Mouse (Mus musculus): ENCODE results near the gene Gm2956. TPM values are rescaled to one million over a fixed set of nuclear protein-coding genes. Genes with fewer than 3 reads are reported as not detected.
"Not testable (repeated sequence)": the region's sequence is repeated elsewhere in the genome, so short reads cannot be mapped to it uniquely, and the experiment has no call there.

Gene Gm2956
- polyA plus RNA-seq (2012; rRNA removed) (not detected in 2 replicates), polyA plus RNA-seq (2014; fragmentation: Nextera tagmentation; extraction: Ambion mirVana) (not detected in 2 replicates)

GRCm38 (mm10) chr14:3332087-3332677 is at the start of gene Gm2956:
Gene Gm2956 (plus strand): TSS chr14:3332627.
- not testable (repeated sequence) for H3K4me1 ChIP-seq (ENCODE audit: control insufficient read depth, insufficient read depth, low read length); H3K9me3 ChIP-seq (ENCODE audit: control insufficient read depth, low read length); ATAC-seq (ENCODE audit: low FRiP score, low read depth); DNase-seq (ENCODE audit: low spot score); H3K9ac ChIP-seq (ENCODE audit: low read depth, low read length, severe bottlenecking); H3K36me3 ChIP-seq (ENCODE audit: control insufficient read depth, insufficient read depth, low read length); H3K27me3 ChIP-seq (ENCODE audit: control insufficient read depth, insufficient read depth, low read length); H3K27ac ChIP-seq (replicated peaks; ENCODE audit: low read depth, low read length)
- WGBS: 0% methylated on average over 2 of the region's 37 CpGs
- peak within 1 kb of the TSS; percentile 26 for H3K4me3 ChIP-seq (replicated peaks; ENCODE audit: low read length)
- H3K4me2 ChIP-seq (replicated peaks; ENCODE audit: low read depth, low read length, severe bottlenecking): peak within 1 kb of the TSS; percentile 50

GRCm38 (mm10) chr14:3333406-3333805 is 979 bp downstream of the Gm2956 start:
- H3K9ac ChIP-seq (ENCODE audit: low read depth, low read length, severe bottlenecking); H3K27ac ChIP-seq (replicated peaks; ENCODE audit: low read depth, low read length); ATAC-seq (ENCODE audit: low FRiP score, low read depth); H3K4me2 ChIP-seq (replicated peaks; ENCODE audit: low read depth, low read length, severe bottlenecking); H3K36me3 ChIP-seq (ENCODE audit: control insufficient read depth, insufficient read depth, low read length); H3K27me3 ChIP-seq (ENCODE audit: control insufficient read depth, insufficient read depth, low read length); H3K4me3 ChIP-seq (replicated peaks; ENCODE audit: low read length); H3K9me3 ChIP-seq (ENCODE audit: control insufficient read depth, low read length); H3K4me1 ChIP-seq (ENCODE audit: control insufficient read depth, insufficient read depth, low read length): not testable (repeated sequence)
- DNase-seq (ENCODE audit: low spot score): peak; percentile 2
- 0% methylated on average over 4 of the region's 8 CpGs for WGBS

- ATAC-seq (ENCODE audit: low FRiP score, low read depth); H3K4me1 ChIP-seq (ENCODE audit: control insufficient read depth, insufficient read depth, low read length); DNase-seq (ENCODE audit: low spot score); H3K36me3 ChIP-seq (ENCODE audit: control insufficient read depth, insufficient read depth, low read length); H3K4me2 ChIP-seq (replicated peaks; ENCODE audit: low read depth, low read length, severe bottlenecking); H3K9me3 ChIP-seq (ENCODE audit: control insufficient read depth, low read length); H3K27me3 ChIP-seq (ENCODE audit: control insufficient read depth, insufficient read depth, low read length); H3K4me3 ChIP-seq (replicated peaks; ENCODE audit: low read length); H3K27ac ChIP-seq (replicated peaks; ENCODE audit: low read depth, low read length); H3K9ac ChIP-seq (ENCODE audit: low read depth, low read length, severe bottlenecking): not testable (repeated sequence)
- no CpG with 5 or more reads among the region's 2 CpGs for WGBS
These were observed 62.4 kb downstream of the Gm2956 start, which contains the start of gene Gm10413 for GRCm38 (mm10) chr14:3394793-3395192. Gene Gm10413 (plus strand): TSS chr14:3395093.

Other genes with a start within 250 kb of the Gm2956 start
- 0.13 TPM in 1 of 2 replicates, not detected in the other for gene Gm10340, start 198.6 kb upstream of the Gm2956 start, polyA plus RNA-seq (2012; rRNA removed)
- not detected in 2 replicates for gene Gm10340, start 198.6 kb upstream of the Gm2956 start, polyA plus RNA-seq (2014; fragmentation: Nextera tagmentation; extraction: Ambion mirVana)
- gene Gm5795, start 144.4 kb upstream of the Gm2956 start, polyA plus RNA-seq (2012; rRNA removed): not detected in 2 replicates
- not detected in 2 replicates for gene Gm5795, start 144.4 kb upstream of the Gm2956 start, polyA plus RNA-seq (2014; fragmentation: Nextera tagmentation; extraction: Ambion mirVana)
- gene D830030K20Rik, start 124.1 kb upstream of the Gm2956 start, polyA plus RNA-seq (2012; rRNA removed): 1.3 and 1.8 TPM in 2 replicates
- 2.0 and 3.9 TPM in 2 replicates for gene D830030K20Rik, start 124.1 kb upstream of the Gm2956 start, polyA plus RNA-seq (2014; fragmentation: Nextera tagmentation; extraction: Ambion mirVana)
- not detected in 2 replicates for gene Gm10413, start 62.5 kb downstream of the Gm2956 start, polyA plus RNA-seq (2012; rRNA removed)
- not detected in 2 replicates for gene Gm10413, start 62.5 kb downstream of the Gm2956 start, polyA plus RNA-seq (2014; fragmentation: Nextera tagmentation; extraction: Ambion mirVana)
- 0.40 TPM in 2 replicates for gene Gm10409, start 80.0 kb downstream of the Gm2956 start, polyA plus RNA-seq (2012; rRNA removed)
- 0.44 and 0.77 TPM in 2 replicates for gene Gm10409, start 80.0 kb downstream of the Gm2956 start, polyA plus RNA-seq (2014; fragmentation: Nextera tagmentation; extraction: Ambion mirVana)
- 0.91 and 1.1 TPM in 2 replicates for gene Gm3005, start 95.5 kb downstream of the Gm2956 start, polyA plus RNA-seq (2012; rRNA removed)
- 0.46 TPM in 1 of 2 replicates, not detected in the other for gene Gm3005, start 95.5 kb downstream of the Gm2956 start, polyA plus RNA-seq (2014; fragmentation: Nextera tagmentation; extraction: Ambion mirVana)
- gene Gm10408, start 116.8 kb downstream of the Gm2956 start, polyA plus RNA-seq (2012; rRNA removed): not detected in 2 replicates
- not detected in 2 replicates for gene Gm10408, start 116.8 kb downstream of the Gm2956 start, polyA plus RNA-seq (2014; fragmentation: Nextera tagmentation; extraction: Ambion mirVana)

Measured in limb, embryonic 14.5 days (tissue).